Mouse (Mus musculus) inflammation-experienced regulatory T-cells, adult 6 months (primary cell): ENCODE data around the gene Samd10. TPM values are rescaled to one million over a fixed set of nuclear protein-coding genes. Genes with fewer than 3 reads are reported as not detected.

Experiments
- ATAC-seq: one replicate; pipeline ENCODE4 v1.8.0; 2017
- polyA plus RNA-seq, 3 experiments: library from polyadenylated mRNA; unstranded; fragments of 100-300 nt; shearing (Covaris generic); gene quantifications; one replicate each; pipeline ENCODE4 v1.2.1; 2017

The Samd10 gene
- polyA plus RNA-seq, 3 experiments from 2014 or later, result 9.4 to 14.3 (median 10.4) TPM

- ATAC-seq, result peak; percentile 69
These were observed 7.4 kb downstream of the Samd10 start, which contains the start of gene Prpf6 for GRCm38 (mm10) chr2:181591528-181592085. Gene Prpf6 (plus strand): TSS chr2:181591868.

GRCm38 (mm10) chr2:181590471-181590870 lies 8.5 kb downstream of the Samd10 start:
- no peak for ATAC-seq

- no peak for ATAC-seq
These were observed 9.3 kb downstream of the Samd10 start for GRCm38 (mm10) chr2:181589732-181590105.

- ATAC-seq, result no peak
These were observed 9.8 kb downstream of the Samd10 start for GRCm38 (mm10) chr2:181589011-181589731.

- no peak for ATAC-seq
These were observed 10.7 kb downstream of the Samd10 start for GRCm38 (mm10) chr2:181588229-181588780.

- ATAC-seq, result no peak
These were observed 11.2 kb downstream of the Samd10 start for GRCm38 (mm10) chr2:181587796-181588195.

- no peak for ATAC-seq
These were observed 12.9 kb downstream of the Samd10 start for GRCm38 (mm10) chr2:181586124-181586523.

GRCm38 (mm10) chr2:181585506-181585905 lies 13.5 kb downstream of the Samd10 start:
- no peak for ATAC-seq

- no peak for ATAC-seq
These were observed 14.5 kb downstream of the Samd10 start, which contains the start of gene Uckl1 for GRCm38 (mm10) chr2:181584411-181584942. Gene Uckl1 (minus strand): TSS chr2:181584892.

- ATAC-seq, result no peak
These were observed 15.4 kb downstream of the Samd10 start for GRCm38 (mm10) chr2:181583460-181584257.

GRCm38 (mm10) chr2:181582939-181583338 lies 16.1 kb downstream of the Samd10 start:
- ATAC-seq, result no peak

GRCm38 (mm10) chr2:181582358-181582757 lies 16.7 kb downstream of the Samd10 start:
- no peak for ATAC-seq

GRCm38 (mm10) chr2:181581402-181582120 lies 17.5 kb downstream of the Samd10 start:
- peak; percentile 75 for ATAC-seq

- peak; percentile 93 for ATAC-seq
These were observed 18.0 kb downstream of the Samd10 start for GRCm38 (mm10) chr2:181581016-181581401.

GRCm38 (mm10) chr2:181580131-181580772 lies 18.8 kb downstream of the Samd10 start:
- ATAC-seq, result no peak

GRCm38 (mm10) chr2:181579681-181580080 lies 19.3 kb downstream of the Samd10 start:
- no peak for ATAC-seq

- ATAC-seq, result no peak
These were observed 20.0 kb downstream of the Samd10 start for GRCm38 (mm10) chr2:181578790-181579618.

- ATAC-seq, result no peak
These were observed 20.9 kb downstream of the Samd10 start for GRCm38 (mm10) chr2:181577981-181578581.

- no peak for ATAC-seq
These were observed 21.9 kb downstream of the Samd10 start for GRCm38 (mm10) chr2:181577126-181577525.

GRCm38 (mm10) chr2:181576613-181577012 lies 22.4 kb downstream of the Samd10 start:
- ATAC-seq, result no peak
